Mouse (Mus musculus) forebrain, embryonic 11.5 days (tissue): ENCODE measurements at regions not wholly inside any gene's neighbourhood (a gene's known extent, or its start where the extent isn't known, plus 50 kb on each side); places are given as distances from the start of the nearest gene placed in this dataset.

ENCODE experiments used
- ATAC-seq: fragments of 200-750 bp; cut with Nextera tagmentation; replicated peaks from 2 replicates; pipeline ENCODE4 v1.8.0; 2017; ENCODE audit warnings: moderate TSS enrichment; ENCODE audit not compliant: low FRiP score
- DNase-seq: peaks from one replicate; pipeline ENCODE4 v3.0.0-alpha.2; 2017; ENCODE audit warnings: low spot score
- H3K27ac ChIP-seq: fragments of 300-500 bp; sonication (generic); 2 replicates; pipeline ENCODE4 v1.5.1; 2014; ENCODE audit warnings: low read depth, low read length
- H3K27me3 ChIP-seq: fragments of 300-500 bp; sonication (generic); 2 replicates; pipeline ENCODE4 v1.6.1; 2014; ENCODE audit warnings: mild to moderate bottlenecking, low read length, mixed read lengths; ENCODE audit not compliant: control insufficient read depth, insufficient read depth
- H3K36me3 ChIP-seq: fragments of 300-500 bp; sonication (generic); 2 replicates; pipeline ENCODE4 v1.6.1; 2014; ENCODE audit warnings: mild to moderate bottlenecking, low read length, moderate library complexity, mixed read lengths; ENCODE audit not compliant: control insufficient read depth, insufficient read depth
- H3K4me1 ChIP-seq: fragments of 300-500 bp; sonication (generic); replicated peaks from 2 replicates; pipeline ENCODE4 v1.6.1; 2014; ENCODE audit warnings: low read length, mixed read lengths; ENCODE audit not compliant: control insufficient read depth, insufficient read depth
- H3K4me2 ChIP-seq: fragments of 300-500 bp; sonication (generic); 2 replicates; pipeline ENCODE4 v1.6.1; 2014; ENCODE audit warnings: low read depth, mild to moderate bottlenecking, low read length, moderate library complexity, mixed read lengths; ENCODE audit not compliant: severe bottlenecking
- H3K4me3 ChIP-seq: fragments of 300-500 bp; sonication (generic); 2 replicates; pipeline ENCODE4 v1.5.1; 2014; ENCODE audit warnings: low read depth, low read length
- H3K9ac ChIP-seq: fragments of 300-500 bp; sonication (generic); 2 replicates; pipeline ENCODE4 v1.6.1; 2014; ENCODE audit warnings: low read length
- H3K9me3 ChIP-seq: fragments of 300-500 bp; sonication (generic); 2 replicates; pipeline ENCODE4 v1.6.1; 2016; ENCODE audit warnings: low read length, mixed read lengths; ENCODE audit not compliant: control insufficient read depth
- WGBS: fragments of 180-500 bp; shearing (Covaris S2); extraction: QIAGEN DNeasy Blood & Tissue Kit; methylation state at CpG from one replicate; pipeline ENCODE4 v1.1.7; 2014; 5-methylcytosine and 5-hydroxymethylcytosine counted together

DNA sequence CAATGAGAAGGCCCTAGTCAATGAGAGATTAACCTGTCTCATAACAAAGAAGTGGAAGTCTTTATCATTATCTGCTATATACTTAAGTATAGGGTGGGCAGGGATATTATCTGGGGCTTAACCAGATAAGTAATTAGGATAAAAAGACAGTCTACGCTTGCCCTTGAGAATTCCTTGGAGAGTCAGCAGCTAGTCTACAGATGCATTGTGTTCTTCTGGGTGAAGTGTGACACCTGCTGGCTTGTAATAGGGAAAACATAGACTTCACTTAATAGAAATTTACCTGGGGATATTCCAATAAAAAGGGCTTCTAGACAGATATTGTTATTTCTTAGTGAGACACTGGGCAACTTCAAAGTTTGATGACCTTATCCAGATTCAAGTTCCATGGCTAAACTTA lies 361.0 kb downstream of the Tmem135 start:
- H3K36me3 ChIP-seq = no peaks in the 10 kb centered on the region
- H3K9me3 ChIP-seq = no peaks in the 10 kb centered on the region
- H3K9ac ChIP-seq = no peak overlapping the region
- ATAC-seq = no peak
- H3K4me2 ChIP-seq = no peak overlapping the region
- DNase-seq = no peak
- no peaks in the 10 kb centered on the region for H3K27me3 ChIP-seq
- no peak overlapping the region for H3K27ac ChIP-seq
- H3K4me1 ChIP-seq = no peaks in the 10 kb centered on the region
- 74% methylated on average over 1 of the region's 1 CpGs for WGBS
- H3K4me3 ChIP-seq = no peak overlapping the region

- Histone ChIP-seq H3K36me3 (no peaks in the 10 kb centered on the region), H3K4me2 (no peak overlapping the region), H3K9me3 (no peaks in the 10 kb centered on the region), H3K27me3 (no peaks in the 10 kb centered on the region), H3K27ac (no peak overlapping the region), H3K4me1 (no peaks in the 10 kb centered on the region), H3K9ac (no peak overlapping the region), H3K4me3 (no peak overlapping the region)
- DNase-seq = no peak
- ATAC-seq = no peak
- 91% methylated on average over 5 of the region's 5 CpGs for WGBS
These were observed 362.7 kb downstream of the Tmem135 start for GRCm38 (mm10) chr7:89041287-89041686.

- no peak overlapping the region for H3K4me2 ChIP-seq
- H3K27me3 ChIP-seq = no peaks in the 10 kb centered on the region
- ATAC-seq = no peak
- no peaks in the 10 kb centered on the region for H3K36me3 ChIP-seq
- WGBS = 25% methylated on average over 6 of the region's 6 CpGs
- H3K9ac ChIP-seq = no peak overlapping the region
- no peaks in the 10 kb centered on the region for H3K4me1 ChIP-seq
- no peaks in the 10 kb centered on the region for H3K9me3 ChIP-seq
- H3K27ac ChIP-seq = no peak overlapping the region
- DNase-seq = no peak
- no peak overlapping the region for H3K4me3 ChIP-seq
These were observed 363.9 kb downstream of the Tmem135 start for GRCm38 (mm10) chr7:89040139-89040538.

DNA sequence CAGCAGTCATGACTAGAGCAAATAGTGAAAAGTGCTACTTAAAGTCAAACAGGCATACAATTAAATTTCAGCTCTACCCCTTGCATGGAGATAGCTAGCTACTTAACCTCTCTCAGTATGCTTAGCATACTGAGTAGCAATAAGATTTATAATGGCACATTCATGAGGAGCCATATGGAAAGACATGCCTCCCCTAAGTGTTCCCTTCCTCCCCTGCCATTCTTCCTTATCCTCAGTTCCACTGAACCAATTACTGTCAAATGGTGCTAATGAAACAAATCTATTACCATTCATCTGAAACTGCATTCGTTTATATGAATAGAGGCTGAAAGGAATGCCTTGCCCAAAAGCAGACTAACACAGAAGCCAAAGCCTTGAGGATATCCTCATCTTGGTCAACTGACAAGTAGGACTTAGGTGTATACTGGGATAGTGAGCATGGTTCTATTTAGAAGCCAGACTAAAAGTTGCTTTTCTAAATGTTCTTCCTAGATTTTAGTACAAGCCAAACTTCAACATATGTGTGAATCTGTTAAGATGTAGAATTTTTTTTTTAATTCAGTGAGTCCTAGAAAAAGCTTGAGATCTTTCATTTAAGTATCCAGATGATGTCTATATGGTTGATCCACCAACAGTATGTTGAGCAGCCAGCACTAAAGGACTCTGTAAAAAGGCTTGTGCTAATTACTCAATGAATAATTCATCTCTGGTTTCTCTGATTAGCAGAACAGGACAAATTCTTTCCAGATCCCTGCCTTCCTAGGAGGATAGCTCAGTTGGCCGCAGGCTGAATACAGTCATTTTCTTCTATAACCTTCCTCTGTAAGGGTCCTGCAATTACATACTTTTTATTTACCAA lies 368.7 kb downstream of the Tmem135 start:
- H3K36me3 ChIP-seq = no peaks in the 10 kb centered on the region
- WGBS = 51% methylated on average over 2 of the region's 2 CpGs
- H3K27me3 ChIP-seq = no peaks in the 10 kb centered on the region
- H3K27ac ChIP-seq = no peak overlapping the region
- H3K9ac ChIP-seq = no peak overlapping the region
- H3K9me3 ChIP-seq = no peaks in the 10 kb centered on the region
- peak; percentile 51; the same call in 1 of the 2 replicates for ATAC-seq
- no peak overlapping the region for H3K4me3 ChIP-seq
- no peaks in the 10 kb centered on the region for H3K4me1 ChIP-seq
- H3K4me2 ChIP-seq = no peak overlapping the region
- DNase-seq = no peak

- H3K36me3 ChIP-seq = no peaks in the 10 kb centered on the region
- ATAC-seq (no peak), DNase-seq (no peak)
These were observed 380.6 kb downstream of the Tmem135 start for GRCm38 (mm10) chr7:89023230-89024030.

DNA sequence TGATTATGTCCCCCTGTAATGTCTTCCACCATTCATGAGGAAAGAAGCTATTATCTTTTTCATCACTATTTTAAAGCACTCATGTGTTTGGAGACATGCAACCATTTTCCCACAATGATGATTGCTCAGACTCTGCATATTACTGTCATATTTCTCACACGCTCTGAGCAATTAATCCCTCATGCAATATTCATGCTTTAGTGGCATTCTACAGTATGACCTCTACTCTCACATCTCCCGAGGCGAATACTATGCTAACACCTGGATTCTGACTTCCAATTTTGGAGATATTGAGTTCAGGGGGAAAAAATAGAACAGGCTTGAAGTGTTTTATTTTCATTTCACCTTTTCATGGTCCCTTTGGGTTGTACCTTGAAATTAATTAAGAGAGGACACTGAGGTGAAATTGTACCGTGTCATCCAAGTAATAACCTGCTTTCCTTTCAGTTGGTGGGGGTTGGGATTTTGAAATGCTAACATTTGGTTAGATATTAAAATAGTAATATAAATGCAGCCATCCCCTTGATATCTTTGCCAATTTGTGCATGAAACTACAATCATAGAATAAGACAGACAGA lies 405.1 kb downstream of the Tmem135 start:
- Histone ChIP-seq H3K27me3 (no peaks in the 10 kb centered on the region), H3K36me3 (no peaks in the 10 kb centered on the region), H3K4me3 (no peak overlapping the region), H3K4me1 (no peaks in the 10 kb centered on the region), H3K4me2 (no peak overlapping the region), H3K9ac (no peak overlapping the region), H3K9me3 (no peaks in the 10 kb centered on the region), H3K27ac (no peak overlapping the region)
- 92% methylated on average over 4 of the region's 4 CpGs for WGBS
- no peak for ATAC-seq
- DNase-seq = no peak

More at GRCm38 (mm10) chr7:89023230-89024030, 380.6 kb downstream of the Tmem135 start:
- H3K27ac ChIP-seq = no peak overlapping the region
- H3K4me2 ChIP-seq = no peak overlapping the region
- no peaks in the 10 kb centered on the region for H3K4me1 ChIP-seq
- no peaks in the 10 kb centered on the region for H3K9me3 ChIP-seq
- WGBS = 92% methylated on average over 3 of the region's 3 CpGs
- H3K27me3 ChIP-seq = no peaks in the 10 kb centered on the region
- H3K9ac ChIP-seq = no peak overlapping the region
- H3K4me3 ChIP-seq = no peak overlapping the region

- no peak overlapping the region for H3K27ac ChIP-seq
- no peak overlapping the region for H3K9ac ChIP-seq
- H3K36me3 ChIP-seq = no peaks in the 10 kb centered on the region
- no peaks in the 10 kb centered on the region for H3K27me3 ChIP-seq
- 82% methylated on average over 3 of the region's 3 CpGs for WGBS
- H3K4me3 ChIP-seq = no peak overlapping the region
- H3K4me1 ChIP-seq = no peaks in the 10 kb centered on the region
- DNase-seq (no peak), ATAC-seq (no peak)
- H3K4me2 ChIP-seq = no peak overlapping the region
- no peaks in the 10 kb centered on the region for H3K9me3 ChIP-seq
These were observed 406.1 kb downstream of the Tmem135 start for GRCm38 (mm10) chr7:88997815-88998477.

GRCm38 (mm10) chr7:88974436-88974835 lies 429.6 kb downstream of the Tmem135 start:
- no peaks in the 10 kb centered on the region for H3K4me1 ChIP-seq
- H3K27ac ChIP-seq = no peak overlapping the region
- H3K9me3 ChIP-seq = no peaks in the 10 kb centered on the region
- H3K36me3 ChIP-seq = no peaks in the 10 kb centered on the region
- DNase-seq = no peak
- no peak overlapping the region for H3K4me2 ChIP-seq
- H3K4me3 ChIP-seq = no peak overlapping the region
- no peak for ATAC-seq
- no peaks in the 10 kb centered on the region for H3K27me3 ChIP-seq
- H3K9ac ChIP-seq = no peak overlapping the region
- WGBS = 78% methylated on average over 4 of the region's 4 CpGs
